Mouse (Mus musculus): ENCODE results near the gene Wdr48.

Gene Wdr48

GRCm38 (mm10) chr9:119970221-119970620, 75.5 kb downstream of the Wdr48 start:
- peak; percentile 45 for DNase-seq (ENCODE audit: low spot score)

DNA sequence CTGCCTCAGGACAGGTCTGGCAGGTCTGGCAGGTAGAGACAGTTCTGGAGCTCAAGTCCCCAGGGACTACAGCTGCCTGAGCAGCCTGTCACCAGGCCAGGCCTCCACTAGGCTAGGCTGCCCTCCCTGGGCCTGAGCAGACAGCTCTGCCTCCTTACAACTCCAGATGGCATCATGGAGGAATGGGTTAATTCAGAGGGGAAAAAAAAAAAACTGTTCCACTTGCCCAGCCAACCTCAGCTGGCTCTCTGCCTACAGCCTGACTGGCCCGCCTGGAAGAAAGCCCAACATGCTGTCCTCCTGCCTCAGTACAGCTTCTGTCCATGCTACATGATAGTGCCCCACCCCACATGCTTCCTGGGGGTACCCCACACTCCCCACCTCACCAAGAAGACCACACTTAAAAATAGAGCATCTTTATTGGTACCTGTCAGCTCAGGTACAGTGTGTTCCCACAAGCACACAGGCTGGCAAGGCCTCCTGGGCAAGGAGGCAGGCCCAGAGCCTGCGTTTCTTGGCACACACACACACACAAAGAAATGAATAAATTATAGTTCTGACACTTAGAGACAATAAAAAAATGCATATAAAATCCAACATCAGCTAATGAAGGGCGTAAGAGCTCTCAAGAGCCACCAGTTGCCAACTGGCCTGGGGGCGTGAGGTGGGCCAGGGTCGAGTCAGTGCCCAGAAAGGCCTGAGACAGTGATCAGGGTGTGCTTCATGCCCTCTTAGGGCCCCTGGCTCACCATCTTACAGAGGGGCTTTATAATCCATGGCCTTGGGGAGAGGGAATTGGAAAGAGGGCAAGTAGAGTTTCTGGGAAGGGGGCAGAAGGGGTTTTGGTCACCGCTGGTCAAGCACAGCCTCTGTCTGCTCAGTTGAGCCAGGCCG, 76.3 kb downstream of the Wdr48 start:
- no peak for DNase-seq (ENCODE audit: low spot score)

GRCm38 (mm10) chr9:119972166-119972565, 77.5 kb downstream of the Wdr48 start:
- no peak for DNase-seq (ENCODE audit: low spot score)

GRCm38 (mm10) chr9:119972582-119972981, 77.9 kb downstream of the Wdr48 start:
- no peak for DNase-seq (ENCODE audit: low spot score)

GRCm38 (mm10) chr9:119973281-119973680, 78.6 kb downstream of the Wdr48 start:
- no peak for DNase-seq (ENCODE audit: low spot score)

- DNase-seq (ENCODE audit: low spot score): no peak
Observed at GRCm38 (mm10) chr9:119973869-119974520, 79.3 kb downstream of the Wdr48 start.

- no peak for DNase-seq (ENCODE audit: low spot score)
Observed at GRCm38 (mm10) chr9:119974609-119975008, 79.9 kb downstream of the Wdr48 start.

DNA sequence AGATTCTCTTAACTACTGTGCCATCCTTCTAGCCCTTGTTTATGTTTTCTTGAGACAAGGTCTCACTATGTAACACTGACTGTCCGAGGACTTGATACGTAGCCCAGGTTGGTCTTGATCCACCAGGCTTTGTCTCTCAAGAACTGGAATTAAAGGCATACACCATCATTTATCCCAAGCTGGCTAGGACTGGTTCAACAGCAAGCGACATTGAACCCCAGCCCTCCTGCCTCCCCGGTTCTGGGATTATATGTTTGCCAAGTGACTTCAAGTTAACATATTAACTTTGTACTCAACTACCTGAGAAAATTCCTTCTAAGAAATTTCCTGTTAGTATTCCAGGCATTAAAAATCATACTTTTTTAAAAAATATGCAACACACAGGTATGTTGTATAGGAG, 80.6 kb downstream of the Wdr48 start:
- DNase-seq (ENCODE audit: low spot score): no peak

Measured in yolk sac, embryonic 10.5 days (tissue).